Mouse (Mus musculus) spleen, postnatal 0 days (tissue): ENCODE measurements around the gene Ddx41. TPM values are rescaled to one million over a fixed set of nuclear protein-coding genes. Genes with fewer than 3 reads are reported as not detected.

Experiments used
- polyA plus RNA-seq: library from polyadenylated mRNA; unstranded; fragments of >200 nt; fragmentation: Nextera tagmentation; extraction: Ambion mirVana; gene quantifications from 2 replicates; pipeline ENCODE4 v1.2.1, GENCODE M21; 2015

The Ddx41 gene
- 29.2 and 35.3 TPM in 2 replicates for polyA plus RNA-seq

GRCm38 (mm10) chr13:55536194-55537175 is at the start of gene Ddx41:
Gene Ddx41, minus strand, starts transcription at chr13:55536658.

GRCm38 (mm10) chr13:55573432-55573831 is 37.0 kb upstream of the Ddx41 start, which contains the start of gene Tmed9:
Gene Tmed9, plus strand, starts transcription at chr13:55573732.

GRCm38 (mm10) chr13:55571027-55571751 is 34.7 kb upstream of the Ddx41 start, which contains the start of gene Fam193b:
Gene Fam193b, minus strand, starts transcription at chr13:55571120.

GRCm38 (mm10) chr13:55529198-55529915 is 7.1 kb downstream of the Ddx41 start, which contains the start of gene Dok3:
Gene Dok3, minus strand, starts transcription at chr13:55529296.

GRCm38 (mm10) chr13:55513111-55513748 is 23.2 kb downstream of the Ddx41 start, which contains the start of gene Pdlim7:
Gene Pdlim7, minus strand, starts transcription at chr13:55513676.

GRCm38 (mm10) chr13:55487578-55488498 is 48.6 kb downstream of the Ddx41 start, which contains the start of gene Dbn1:
Gene Dbn1, minus strand, starts transcription at chr13:55488111.

Other genes with a start within 250 kb of the Ddx41 start
- gene Prelid1, start 216.2 kb downstream of the Ddx41 start, polyA plus RNA-seq: 187 and 204 TPM in 2 replicates
- gene Rab24, start 214.7 kb downstream of the Ddx41 start, polyA plus RNA-seq: 63.1 and 67.9 TPM in 2 replicates
- gene Mxd3, start 206.8 kb downstream of the Ddx41 start, polyA plus RNA-seq: 36.7 and 38.4 TPM in 2 replicates
- gene Lman2, start 173.9 kb downstream of the Ddx41 start, polyA plus RNA-seq: 62.5 and 62.6 TPM in 2 replicates
- 7.7 and 10.3 TPM in 2 replicates for gene Rgs14, start 166.9 kb downstream of the Ddx41 start, polyA plus RNA-seq
- gene Slc34a1, start 138.5 kb downstream of the Ddx41 start, polyA plus RNA-seq: not detected in 2 replicates
- gene Pfn3, start 121.4 kb downstream of the Ddx41 start, polyA plus RNA-seq: not detected in 2 replicates
- 0.15 and 0.16 TPM in 2 replicates for gene F12, start 109.9 kb downstream of the Ddx41 start, polyA plus RNA-seq
- 32.7 and 40.8 TPM in 2 replicates for gene Grk6, start 91.6 kb downstream of the Ddx41 start, polyA plus RNA-seq
- 0.14 and 0.28 TPM in 2 replicates for gene Prr7, start 72.4 kb downstream of the Ddx41 start, polyA plus RNA-seq
- 16.3 and 20.8 TPM in 2 replicates for gene Dbn1, start 48.5 kb downstream of the Ddx41 start, polyA plus RNA-seq
- 37.8 and 45.4 TPM in 2 replicates for gene Pdlim7, start 23.0 kb downstream of the Ddx41 start, polyA plus RNA-seq
- 36.9 and 49.7 TPM in 2 replicates for gene Dok3, start 7.4 kb downstream of the Ddx41 start, polyA plus RNA-seq
- gene Fam193b, start 34.5 kb upstream of the Ddx41 start, polyA plus RNA-seq: 15.4 and 18.8 TPM in 2 replicates
- gene Tmed9, start 37.1 kb upstream of the Ddx41 start, polyA plus RNA-seq: 68.1 and 69.0 TPM in 2 replicates
- gene B4galt7, start 63.2 kb upstream of the Ddx41 start, polyA plus RNA-seq: 7.9 and 9.8 TPM in 2 replicates
- 25.8 and 31.1 TPM in 2 replicates for gene Caml, start 86.3 kb upstream of the Ddx41 start, polyA plus RNA-seq
- 25.3 and 27.0 TPM in 2 replicates for gene Ddx46, start 98.4 kb upstream of the Ddx41 start, polyA plus RNA-seq
- 17.7 and 20.2 TPM in 2 replicates for gene B230219D22Rik, start 156.5 kb upstream of the Ddx41 start, polyA plus RNA-seq
- gene Txndc15, start 178.0 kb upstream of the Ddx41 start, polyA plus RNA-seq: 31.5 and 33.1 TPM in 2 replicates
- gene Pcbd2, start 190.7 kb upstream of the Ddx41 start, polyA plus RNA-seq: 52.6 and 57.8 TPM in 2 replicates
- 0.10 and 0.30 TPM in 2 replicates for gene Catsper3, start 247.9 kb upstream of the Ddx41 start, polyA plus RNA-seq